Mouse (Mus musculus) heart, embryonic 11.5 days (tissue): ENCODE results near the gene Slc25a33. TPM values are rescaled to one million over a fixed set of nuclear protein-coding genes. Genes with fewer than 3 reads are reported as not detected.
A peak's percentile ranks its signal among the peaks of the same experiment; 100 is the strongest.

Experiments used
- ATAC-seq: fragments of 200-750 bp; cut with Nextera tagmentation; replicated peaks from 2 replicates; pipeline ENCODE4 v1.8.0; 2017; ENCODE audit warnings: moderate library complexity; ENCODE audit not compliant: insufficient number of reproducible peaks, low FRiP score, low TSS enrichment
- H3K27ac ChIP-seq: fragments of 300-500 bp; sonication (generic); 2 replicates; pipeline ENCODE4 v1.5.1; 2014; ENCODE audit warnings: mild to moderate bottlenecking, low read depth, low read length
- H3K27me3 ChIP-seq: fragments of 300-500 bp; sonication (generic); 2 replicates; pipeline ENCODE4 v1.6.1; 2014; ENCODE audit warnings: mild to moderate bottlenecking, low read length, mixed read lengths; ENCODE audit not compliant: control insufficient read depth, insufficient read depth
- H3K36me3 ChIP-seq: fragments of 300-500 bp; sonication (generic); 2 replicates; pipeline ENCODE4 v1.6.1; 2014; ENCODE audit warnings: mild to moderate bottlenecking, low read length, moderate library complexity, mixed read lengths; ENCODE audit not compliant: control insufficient read depth, insufficient read depth
- H3K4me1 ChIP-seq: fragments of 300-500 bp; sonication (generic); 2 replicates; pipeline ENCODE4 v1.6.1; 2014; ENCODE audit warnings: low read length; ENCODE audit not compliant: control insufficient read depth, insufficient read depth
- H3K4me2 ChIP-seq: fragments of 300-500 bp; sonication (generic); 2 replicates; pipeline ENCODE4 v1.6.1; 2014; ENCODE audit warnings: mild to moderate bottlenecking, moderate library complexity
- H3K4me3 ChIP-seq: fragments of 300-500 bp; sonication (generic); 2 replicates; pipeline ENCODE4 v1.5.1; 2014; ENCODE audit warnings: low read depth, low read length
- H3K9ac ChIP-seq: fragments of 300-500 bp; sonication (generic); 2 replicates; pipeline ENCODE4 v1.6.1; 2014; ENCODE audit warnings: mild to moderate bottlenecking, low read depth, low read length, moderate library complexity
- H3K9me3 ChIP-seq: fragments of 300-500 bp; sonication (generic); replicated peaks from 2 replicates; pipeline ENCODE4 v1.6.1; 2016; ENCODE audit warnings: low read length; ENCODE audit not compliant: control insufficient read depth
- WGBS: fragments of 180-500 bp; shearing (Covaris S2); extraction: QIAGEN DNeasy Blood & Tissue Kit; methylation state at CpG from one replicate; pipeline ENCODE4 v1.1.7; 2014; ENCODE audit not compliant: insufficient replicate concordance; 5-methylcytosine and 5-hydroxymethylcytosine counted together
- polyA plus RNA-seq: library from polyadenylated mRNA; unstranded; fragments of >200 nt; fragmentation: Nextera tagmentation; extraction: Ambion mirVana; gene quantifications from 2 replicates; pipeline ENCODE4 v1.2.1, GENCODE M21; 2014

The Slc25a33 gene
- polyA plus RNA-seq, 1 experiment from 2014 or later = 9.4 TPM

DNA sequence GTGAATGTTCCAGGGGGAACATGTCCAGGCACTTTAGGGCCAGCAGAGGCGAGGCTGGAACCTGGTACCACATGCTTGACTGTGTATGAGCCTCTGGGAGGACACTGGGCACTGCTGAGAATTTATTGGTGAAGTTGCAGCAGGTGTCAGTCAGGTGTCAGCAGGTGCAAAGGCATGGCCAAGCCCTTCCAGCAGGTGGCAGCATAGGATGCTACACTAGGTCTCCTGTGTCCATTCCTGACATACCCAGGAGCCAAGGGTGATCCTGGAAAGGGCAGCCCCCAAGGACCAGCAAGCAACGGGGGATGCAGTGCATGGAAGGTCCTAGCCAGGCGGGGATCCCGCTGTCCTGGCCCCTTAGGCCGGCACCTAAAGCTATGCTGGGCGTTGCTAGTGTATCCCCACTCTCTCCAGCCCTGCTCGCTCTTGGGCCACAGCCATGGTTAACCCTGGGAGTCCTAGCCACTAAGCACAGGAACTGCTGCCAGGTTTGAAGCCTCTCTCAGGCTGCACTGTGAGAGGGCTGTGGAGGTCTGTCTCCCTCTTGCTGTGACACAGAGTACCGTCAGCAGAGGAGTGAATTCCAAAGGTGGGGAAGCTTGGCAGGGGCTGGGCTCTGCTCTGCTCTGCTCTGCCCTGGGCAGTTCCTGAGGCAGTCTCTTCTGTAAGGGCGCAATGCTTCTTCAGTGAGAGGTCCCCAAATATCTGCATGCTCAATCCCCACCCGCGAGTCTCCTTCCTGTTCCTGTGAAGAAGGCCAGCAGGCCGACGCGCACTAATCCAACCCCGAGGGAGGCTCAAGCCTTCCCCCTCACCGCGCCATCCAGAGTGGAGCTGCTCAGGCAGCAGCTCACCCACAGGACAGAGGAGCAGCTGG, 50.0 kb downstream of the Slc25a33 start:
- peak; percentile 24; the same call in 1 of the 2 replicates for ATAC-seq
- WGBS = 74% methylated on average over 17 of the region's 17 CpGs
- no peaks in the 10 kb centered on the region for H3K27me3 ChIP-seq
- no peak overlapping the region for H3K27ac ChIP-seq
- H3K4me1 ChIP-seq = no peaks in the 10 kb centered on the region
- H3K4me2 ChIP-seq = no peak overlapping the region
- no peak overlapping the region for H3K9ac ChIP-seq
- H3K4me3 ChIP-seq = no peak overlapping the region
- peaks cover 35% of the 10 kb centered on the region for H3K36me3 ChIP-seq
- H3K9me3 ChIP-seq = no peaks in the 10 kb centered on the region

DNA sequence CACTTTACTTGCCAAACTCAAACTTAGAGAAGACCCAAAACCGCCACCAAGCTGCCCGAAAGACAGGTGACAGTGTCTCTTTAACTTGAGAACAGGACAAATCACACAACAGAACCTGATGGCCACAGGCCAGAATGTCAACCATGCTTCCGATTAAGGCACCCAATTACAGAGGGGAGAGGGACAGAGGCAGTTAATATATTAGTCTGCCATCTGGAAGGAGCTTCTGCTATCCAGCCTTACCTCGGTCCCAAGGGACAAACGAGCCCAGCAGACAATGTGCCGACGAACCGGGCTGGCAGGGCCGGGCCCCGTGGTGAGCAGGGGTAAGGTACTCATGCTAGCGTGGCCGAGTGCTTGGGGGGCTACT, 51.1 kb downstream of the Slc25a33 start:
- Histone ChIP-seq H3K9ac (no peak overlapping the region), H3K4me1 (no peaks in the 10 kb centered on the region), H3K36me3 (peaks cover 41% of the 10 kb centered on the region), H3K27me3 (no peaks in the 10 kb centered on the region), H3K27ac (no peak overlapping the region), H3K4me3 (no peak overlapping the region), H3K9me3 (no peaks in the 10 kb centered on the region), H3K4me2 (no peak overlapping the region)
- 96% methylated on average over 12 of the region's 12 CpGs for WGBS
- ATAC-seq = no peak

- Histone ChIP-seq H3K4me3 (no peak overlapping the region), H3K4me1 (no peaks in the 10 kb centered on the region), H3K4me2 (no peak overlapping the region), H3K9ac (no peak overlapping the region), H3K27me3 (no peaks in the 10 kb centered on the region), H3K27ac (no peak overlapping the region), H3K9me3 (no peaks in the 10 kb centered on the region), H3K36me3 (peaks cover 39% of the 10 kb centered on the region)
- 87% methylated on average over 24 of the region's 24 CpGs for WGBS
- no peak for ATAC-seq
Observed at GRCm38 (mm10) chr4:149722104-149723020, 51.7 kb downstream of the Slc25a33 start.

GRCm38 (mm10) chr4:149721163-149721562, 52.9 kb downstream of the Slc25a33 start:
- Histone ChIP-seq H3K9me3 (no peaks in the 10 kb centered on the region), H3K4me1 (no peaks in the 10 kb centered on the region), H3K4me2 (no peak overlapping the region), H3K9ac (no peak overlapping the region), H3K36me3 (peaks cover 41% of the 10 kb centered on the region), H3K27me3 (no peaks in the 10 kb centered on the region), H3K4me3 (no peak overlapping the region), H3K27ac (no peak overlapping the region)
- 63% methylated on average over 8 of the region's 8 CpGs for WGBS
- no peak for ATAC-seq

GRCm38 (mm10) chr4:149719686-149720085, 54.4 kb downstream of the Slc25a33 start:
- Histone ChIP-seq H3K27ac (no peak overlapping the region), H3K9me3 (no peaks in the 10 kb centered on the region), H3K27me3 (no peaks in the 10 kb centered on the region), H3K9ac (no peak overlapping the region), H3K4me3 (no peak overlapping the region), H3K4me1 (no peaks in the 10 kb centered on the region), H3K36me3 (peaks cover 44% of the 10 kb centered on the region), H3K4me2 (no peak overlapping the region)
- ATAC-seq = no peak
- 86% methylated on average over 6 of the region's 6 CpGs for WGBS

DNA sequence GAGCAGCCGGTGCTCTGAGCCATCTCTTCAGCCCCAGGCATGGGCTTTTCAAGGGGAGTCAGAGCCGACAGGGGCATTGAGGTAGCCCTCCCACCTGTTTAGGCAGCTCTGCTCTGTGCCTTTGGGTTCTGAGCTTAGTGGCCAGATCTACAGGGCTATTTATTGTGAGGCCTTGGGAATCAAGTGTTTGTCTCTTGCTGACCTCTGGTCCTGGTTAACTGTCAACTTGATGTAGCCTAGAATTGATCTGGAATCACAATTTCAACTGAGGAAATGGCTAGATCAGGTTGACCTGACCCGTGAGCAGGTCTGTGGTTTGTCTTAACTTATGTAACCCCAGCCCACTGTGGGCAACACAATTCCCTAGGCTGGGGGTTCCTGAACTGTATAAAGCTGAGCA, 59.5 kb downstream of the Slc25a33 start:
- H3K9me3 ChIP-seq = no peaks in the 10 kb centered on the region
- 73% methylated on average over 3 of the region's 3 CpGs for WGBS
- no peak overlapping the region for H3K4me2 ChIP-seq
- H3K4me1 ChIP-seq = peaks cover 3% of the 10 kb centered on the region; the same call in 1 of the 2 replicates
- no peaks in the 10 kb centered on the region for H3K27me3 ChIP-seq
- peaks cover 34% of the 10 kb centered on the region for H3K36me3 ChIP-seq
- H3K4me3 ChIP-seq = no peak overlapping the region
- no peak overlapping the region for H3K27ac ChIP-seq
- H3K9ac ChIP-seq = no peak overlapping the region
- ATAC-seq = no peak

DNA sequence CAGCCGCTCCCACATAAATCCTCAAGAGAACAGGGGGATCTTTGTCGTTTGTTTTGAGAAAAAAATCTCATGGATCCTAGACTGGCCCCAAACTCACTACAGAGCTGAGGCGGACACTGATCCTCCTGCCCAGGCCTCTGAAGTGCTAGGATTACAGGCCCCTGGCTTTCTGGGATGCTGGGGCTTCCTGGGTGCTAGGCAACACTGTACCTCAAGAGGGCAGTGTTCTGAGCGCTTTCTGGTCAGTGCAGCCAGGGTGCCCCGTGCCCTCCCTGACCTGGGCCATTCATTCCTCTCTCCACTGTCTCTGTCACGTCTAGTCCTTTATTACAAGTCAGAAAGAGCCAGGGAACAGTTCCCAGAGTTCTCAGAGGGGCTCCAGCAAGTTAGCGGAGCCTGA, 62.1 kb downstream of the Slc25a33 start:
- 26% methylated on average over 7 of the region's 7 CpGs for WGBS
- Histone ChIP-seq H3K9me3 (no peaks in the 10 kb centered on the region), H3K36me3 (peaks cover 14% of the 10 kb centered on the region), H3K4me2 (0 out of 2 replicates have a peak overlapping the region, but pooled peaks have one; percentile 9), H3K27ac (no peak overlapping the region), H3K4me3 (no peak overlapping the region), H3K27me3 (no peaks in the 10 kb centered on the region), H3K4me1 (peaks cover 3% of the 10 kb centered on the region; the same call in 1 of the 2 replicates), H3K9ac (no peak overlapping the region)
- no peak for ATAC-seq

- Histone ChIP-seq H3K27ac (no peak overlapping the region), H3K4me2 (no peak overlapping the region), H3K9ac (0 out of 2 replicates have a peak overlapping the region, but pooled peaks have one; percentile 10), H3K36me3 (peaks cover 10% of the 10 kb centered on the region), H3K27me3 (no peaks in the 10 kb centered on the region), H3K4me1 (peaks cover 3% of the 10 kb centered on the region; the same call in 1 of the 2 replicates), H3K9me3 (no peaks in the 10 kb centered on the region), H3K4me3 (no peak overlapping the region)
- ATAC-seq = no peak
- 91% methylated on average over 5 of the region's 5 CpGs for WGBS
Observed at GRCm38 (mm10) chr4:149711485-149711884, 62.6 kb downstream of the Slc25a33 start.
